Comparison of ENCODE assay signal across 8 mouse cellular contexts in genomic region chr3:107895194-107895719, GRCm38 (mm10). TPM values are rescaled to one million over a fixed set of nuclear protein-coding genes. Genes with fewer than 3 reads are reported as not detected.
A peak's percentile ranks its signal among the peaks of the same experiment; 100 is the strongest.
DNase-seq lines count a peak whose midpoint lies in the region; ATAC-seq and TF ChIP-seq lines count a peak whose summit lies in the region.

No protein-coding gene starts in this region.

- ATAC-seq in lung, embryonic 14.5 days (ENCODE audit: insufficient read depth) = peak; percentile 17; the same call in 1 of the 2 replicates
- ATAC-seq in erythroblast, adult 5-6 weeks (replicated peaks; ENCODE audit: low FRiP score, poor library complexity, severe bottlenecking) = peak; percentile 52
- peak; percentile 17; the same call in 1 of the 2 replicates for ATAC-seq in limb, embryonic 12.5 days (ENCODE audit: insufficient number of reproducible peaks, insufficient read depth, low FRiP score, low TSS enrichment, low read depth)
- ATAC-seq in neural tube, embryonic 15.5 days (ENCODE audit: low FRiP score) = peak; percentile 39; the same call in 1 of the 2 replicates

- no peaks in the 10 kb centered on the region for H3K9me3 ChIP-seq in lung, embryonic 14.5 days (ENCODE audit: low read depth, low read length)
- no peaks in the 10 kb centered on the region for H3K9me3 ChIP-seq in limb, embryonic 12.5 days
- no peaks in the 10 kb centered on the region for H3K9me3 ChIP-seq in neural tube, embryonic 15.5 days (replicated peaks)

- peaks cover 19% of the 10 kb centered on the region; the same call in 1 of the 2 replicates for H3K36me3 ChIP-seq in lung, embryonic 14.5 days (ENCODE audit: insufficient read depth)
- peaks cover 24% of the 10 kb centered on the region for H3K36me3 ChIP-seq in limb, embryonic 12.5 days
- H3K36me3 ChIP-seq in neural tube, embryonic 15.5 days = peaks cover 26% of the 10 kb centered on the region

- H3K27ac ChIP-seq in lung, embryonic 14.5 days (ENCODE audit: low read depth) = no peak overlapping the region
- H3K27ac ChIP-seq in limb, embryonic 12.5 days = no peak overlapping the region; the same call in 1 of the 2 replicates
- peak overlapping the region; percentile 89; the same call in 1 of the 2 replicates for H3K27ac ChIP-seq in neural tube, embryonic 15.5 days (replicated peaks)

- peaks cover 2% of the 10 kb centered on the region; the same call in 1 of the 2 replicates for H3K4me1 ChIP-seq in lung, embryonic 14.5 days (ENCODE audit: insufficient read depth)
- H3K4me1 ChIP-seq in limb, embryonic 12.5 days (replicated peaks) = peaks cover 13% of the 10 kb centered on the region
- H3K4me1 ChIP-seq in neural tube, embryonic 15.5 days = peaks cover 10% of the 10 kb centered on the region

- H3K4me3 ChIP-seq in lung, embryonic 14.5 days (ENCODE audit: low read depth, low read length) = peak overlapping the region; percentile 81
- H3K4me3 ChIP-seq in limb, embryonic 12.5 days (replicated peaks) = peak overlapping the region; percentile 61
- peak overlapping the region; percentile 83 for H3K4me3 ChIP-seq in neural tube, embryonic 15.5 days (replicated peaks)

- H3K27me3 ChIP-seq in lung, embryonic 14.5 days (ENCODE audit: insufficient read depth, low read length) = no peaks in the 10 kb centered on the region
- H3K27me3 ChIP-seq in limb, embryonic 12.5 days = no peaks in the 10 kb centered on the region
- no peaks in the 10 kb centered on the region for H3K27me3 ChIP-seq in neural tube, embryonic 15.5 days (replicated peaks)

- H3K9ac ChIP-seq in lung, embryonic 14.5 days = peak overlapping the region; percentile 89
- peak overlapping the region; percentile 76 for H3K9ac ChIP-seq in limb, embryonic 12.5 days (replicated peaks)
- H3K9ac ChIP-seq in neural tube, embryonic 15.5 days (replicated peaks) = peak overlapping the region; percentile 89

- WGBS in lung, embryonic 14.5 days = 7% methylated on average over 6 of the region's 6 CpGs
- WGBS in limb, embryonic 12.5 days = 9% methylated on average over 6 of the region's 6 CpGs
- 6% methylated on average over 6 of the region's 6 CpGs for WGBS in neural tube, embryonic 15.5 days

- DNase-seq in lung, embryonic 14.5 days = no peak
- no peak for DNase-seq in lung, postnatal 36 days
- no peak for DNase-seq in frontal cortex, postnatal 10 days (ENCODE audit: low spot score in 2 of 2)
- DNase-seq in right cerebral cortex, postnatal 14 days = no peak
- no peak for DNase-seq in lung, postnatal 14 days

- peak overlapping the region; percentile 83 for H3K4me2 ChIP-seq in lung, embryonic 14.5 days
- peak overlapping the region; percentile 60 for H3K4me2 ChIP-seq in limb, embryonic 12.5 days
- peak overlapping the region; percentile 89 for H3K4me2 ChIP-seq in neural tube, embryonic 15.5 days

- no peak for TF ChIP-seq CTCF in lung, embryonic 14.5 days (IDR thresholded peaks at IDR 0.05; ENCODE audit: low read depth)

RNA-seq across cellular contexts. Expression of gene Gstm5, which starts 0.4 kb away (rescaled TPM):
- polyA plus RNA-seq in lung, embryonic 14.5 days (2014; fragmentation: Nextera tagmentation; extraction: Ambion mirVana) = 142 and 148 TPM in 2 replicates
- 17.9 and 33.9 TPM in 2 replicates for total RNA-seq in erythroblast, adult 5-6 weeks (2015; ENCODE audit: low replicate concordance)
- 8.2 and 22.6 TPM in 2 replicates for total RNA-seq in erythroblast, adult 5-6 weeks (2017; ENCODE audit: low replicate concordance)
- polyA plus RNA-seq in limb, embryonic 12.5 days (2016; fragmentation: Nextera tagmentation; extraction: Ambion mirVana) = 217 TPM in 2 replicates
- polyA plus RNA-seq in neural tube, embryonic 15.5 days (2015; fragmentation: Nextera tagmentation; extraction: Ambion mirVana) = 222 and 263 TPM in 2 replicates

RNA-seq across cellular contexts. Expression of gene Eps8l3, which starts 18.2 kb away (rescaled TPM):
- not detected in 2 replicates for polyA plus RNA-seq in lung, embryonic 14.5 days (2014; fragmentation: Nextera tagmentation; extraction: Ambion mirVana)
- 1.5 TPM in 1 of 2 replicates, not detected in the other for total RNA-seq in erythroblast, adult 5-6 weeks (2015; ENCODE audit: low replicate concordance)
- not detected in 2 replicates for total RNA-seq in erythroblast, adult 5-6 weeks (2017; ENCODE audit: low replicate concordance)
- polyA plus RNA-seq in limb, embryonic 12.5 days (2016; fragmentation: Nextera tagmentation; extraction: Ambion mirVana) = not detected in 2 replicates
- polyA plus RNA-seq in neural tube, embryonic 15.5 days (2015; fragmentation: Nextera tagmentation; extraction: Ambion mirVana) = 6.3 TPM in 1 of 2 replicates, not detected in the other

RNA-seq across cellular contexts. Expression of gene Gstm7, which starts 36.4 kb away (rescaled TPM):
- polyA plus RNA-seq in lung, embryonic 14.5 days (2014; fragmentation: Nextera tagmentation; extraction: Ambion mirVana) = 12.3 and 13.9 TPM in 2 replicates
- not detected in 2 replicates for total RNA-seq in erythroblast, adult 5-6 weeks (2015; ENCODE audit: low replicate concordance)
- 1.8 TPM in 1 of 2 replicates, not detected in the other for total RNA-seq in erythroblast, adult 5-6 weeks (2017; ENCODE audit: low replicate concordance)
- 37.7 and 38.9 TPM in 2 replicates for polyA plus RNA-seq in limb, embryonic 12.5 days (2016; fragmentation: Nextera tagmentation; extraction: Ambion mirVana)
- 42.2 and 50.6 TPM in 2 replicates for polyA plus RNA-seq in neural tube, embryonic 15.5 days (2015; fragmentation: Nextera tagmentation; extraction: Ambion mirVana)

RNA-seq across cellular contexts. Expression of gene Gstm6, which starts 48.3 kb away (rescaled TPM):
- polyA plus RNA-seq in lung, embryonic 14.5 days (2014; fragmentation: Nextera tagmentation; extraction: Ambion mirVana) = 2.2 and 2.9 TPM in 2 replicates
- total RNA-seq in erythroblast, adult 5-6 weeks (2015; ENCODE audit: low replicate concordance) = not detected in 2 replicates
- not detected in 2 replicates for total RNA-seq in erythroblast, adult 5-6 weeks (2017; ENCODE audit: low replicate concordance)
- polyA plus RNA-seq in limb, embryonic 12.5 days (2016; fragmentation: Nextera tagmentation; extraction: Ambion mirVana) = 11.0 and 11.4 TPM in 2 replicates
- 9.0 and 10.6 TPM in 2 replicates for polyA plus RNA-seq in neural tube, embryonic 15.5 days (2015; fragmentation: Nextera tagmentation; extraction: Ambion mirVana)
